In the genomic region with DNA sequence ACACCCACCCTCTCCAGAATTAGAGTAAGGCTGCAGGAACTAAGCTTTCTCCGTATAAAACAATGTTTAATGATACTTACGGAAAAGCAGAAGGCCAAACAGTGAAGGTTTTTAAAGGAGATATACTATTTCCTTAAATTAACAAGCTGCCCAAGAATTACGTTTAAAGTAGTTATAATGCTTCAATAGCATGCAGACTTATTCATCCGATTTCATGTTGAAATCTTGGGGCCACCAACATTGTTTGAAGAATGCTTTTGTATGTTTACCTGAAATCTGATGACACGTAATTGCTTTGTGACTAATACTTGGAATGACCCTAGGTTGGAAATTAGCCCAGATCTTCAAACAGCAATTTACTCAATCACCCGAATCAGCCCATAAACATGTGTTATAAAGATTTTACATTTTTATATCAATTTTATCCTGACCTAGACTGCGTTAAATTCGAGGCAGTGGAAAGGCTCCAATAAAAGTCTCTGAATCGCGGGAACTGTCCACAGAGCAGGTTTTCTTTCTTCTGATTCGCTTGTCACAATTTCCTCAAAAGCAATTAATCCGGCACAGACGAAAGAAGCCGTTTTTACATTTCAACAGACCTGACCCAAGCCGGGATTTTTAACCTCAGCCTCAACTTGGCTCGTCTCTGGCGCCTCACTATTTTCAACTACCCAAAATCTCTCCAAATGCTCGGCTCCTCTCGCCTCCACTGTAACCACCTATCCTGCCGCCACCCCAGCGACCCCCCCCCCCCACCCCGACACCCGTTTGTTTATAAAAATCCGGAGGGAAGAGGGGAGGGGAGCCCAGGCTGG, we compare ENCODE assay signal across 11 mouse cellular contexts. TPM values are rescaled to one million over a fixed set of nuclear protein-coding genes. Genes with fewer than 3 reads are reported as not detected.
DNase-seq lines count a peak whose midpoint lies in the region; ATAC-seq lines count a peak whose summit lies in the region.
"Had no signal": no experiment of that assay in that cellular context is flagged by ENCODE, and none has a peak within 500 bp of the region (broad histone marks: within the 10 kb centered on the region; RNA-seq: fewer than 3 reads in every experiment).

No protein-coding gene starts in this region.

- WGBS in kidney, embryonic 15.5 days: 2% methylated on average over 24 of the region's 24 CpGs
- 1% methylated on average over 24 of the region's 24 CpGs for WGBS in embryonic facial prominence, embryonic 13.5 days
- 2% methylated on average over 24 of the region's 24 CpGs for WGBS in intestine, embryonic 15.5 days
- WGBS in neural tube, embryonic 12.5 days: under 1% methylated on average over 24 of the region's 24 CpGs

- ATAC-seq in kidney, embryonic 15.5 days (replicated peaks; ENCODE audit: low FRiP score): no peak
- no peak for ATAC-seq in embryonic facial prominence, embryonic 13.5 days (ENCODE audit: insufficient number of reproducible peaks, insufficient read depth, low FRiP score, low TSS enrichment, low read depth)
- ATAC-seq in intestine, embryonic 15.5 days: no peak
- no peak for ATAC-seq in neural tube, embryonic 12.5 days (ENCODE audit: low FRiP score, low read depth)

- peak overlapping the region; percentile 61 for H3K4me2 ChIP-seq in kidney, embryonic 15.5 days
- peak overlapping the region; percentile 78 for H3K4me2 ChIP-seq in embryonic facial prominence, embryonic 13.5 days
- H3K4me2 ChIP-seq in intestine, embryonic 15.5 days (replicated peaks): peak overlapping the region; percentile 71
- H3K4me2 ChIP-seq in neural tube, embryonic 12.5 days (replicated peaks): peak overlapping the region; percentile 66

- peak overlapping the region; percentile 39 for H3K4me3 ChIP-seq in kidney, embryonic 15.5 days (replicated peaks)
- peak overlapping the region; percentile 47 for H3K4me3 ChIP-seq in embryonic facial prominence, embryonic 13.5 days
- peak overlapping the region; percentile 40; the same call in 1 of the 2 replicates for H3K4me3 ChIP-seq in intestine, embryonic 15.5 days (replicated peaks)
- peak overlapping the region; percentile 38 for H3K4me3 ChIP-seq in neural tube, embryonic 12.5 days

- H3K4me1 ChIP-seq in kidney, embryonic 15.5 days: peaks cover 19% of the 10 kb centered on the region
- peaks cover 20% of the 10 kb centered on the region for H3K4me1 ChIP-seq in embryonic facial prominence, embryonic 13.5 days
- peaks cover 14% of the 10 kb centered on the region for H3K4me1 ChIP-seq in intestine, embryonic 15.5 days (replicated peaks)
- peaks cover 15% of the 10 kb centered on the region for H3K4me1 ChIP-seq in neural tube, embryonic 12.5 days

- no peak overlapping the region for H3K9ac ChIP-seq in kidney, embryonic 15.5 days
- no peak overlapping the region for H3K9ac ChIP-seq in embryonic facial prominence, embryonic 13.5 days
- H3K9ac ChIP-seq in intestine, embryonic 15.5 days: no peak overlapping the region
- peak overlapping the region; percentile 40; the same call in 1 of the 2 replicates for H3K9ac ChIP-seq in neural tube, embryonic 12.5 days

- DNase-seq in kidney, adult 11 months: no peak
- no peak for DNase-seq in frontal cortex, postnatal 36 days (ENCODE audit: low spot score in 2 of 2)
- DNase-seq in thymus, postnatal 25 days: no peak
- no peak for DNase-seq in adrenal gland, postnatal 4 days (ENCODE audit: low spot score in 2 of 2)

- no peak overlapping the region for H3K27ac ChIP-seq in kidney, embryonic 15.5 days
- no peak overlapping the region for H3K27ac ChIP-seq in embryonic facial prominence, embryonic 13.5 days
- no peak overlapping the region for H3K27ac ChIP-seq in intestine, embryonic 15.5 days
- H3K27ac ChIP-seq in neural tube, embryonic 12.5 days: no peak overlapping the region

- H3K36me3 ChIP-seq in kidney, embryonic 15.5 days: no peaks in the 10 kb centered on the region
- H3K36me3 ChIP-seq in embryonic facial prominence, embryonic 13.5 days: no peaks in the 10 kb centered on the region
- no peaks in the 10 kb centered on the region for H3K36me3 ChIP-seq in intestine, embryonic 15.5 days
- H3K36me3 ChIP-seq in neural tube, embryonic 12.5 days: no peaks in the 10 kb centered on the region

- no peaks in the 10 kb centered on the region for H3K9me3 ChIP-seq in kidney, embryonic 15.5 days (replicated peaks)
- H3K9me3 ChIP-seq in embryonic facial prominence, embryonic 13.5 days: no peaks in the 10 kb centered on the region
- H3K9me3 ChIP-seq in intestine, embryonic 15.5 days: no peaks in the 10 kb centered on the region
- no peaks in the 10 kb centered on the region for H3K9me3 ChIP-seq in neural tube, embryonic 12.5 days
- H3K9me3 ChIP-seq: megakaryocyte, embryonic 14.5 days had no signal

- peaks cover 99% of the 10 kb centered on the region for H3K27me3 ChIP-seq in kidney, embryonic 15.5 days
- peaks cover 94% of the 10 kb centered on the region for H3K27me3 ChIP-seq in embryonic facial prominence, embryonic 13.5 days
- peaks cover 83% of the 10 kb centered on the region for H3K27me3 ChIP-seq in intestine, embryonic 15.5 days (replicated peaks)
- H3K27me3 ChIP-seq in neural tube, embryonic 12.5 days (replicated peaks): peaks cover 95% of the 10 kb centered on the region

RNA-seq across cellular contexts. Expression of a gene that starts 4.0 kb away (rescaled TPM):
- polyA plus RNA-seq in kidney, embryonic 15.5 days (2015; fragmentation: Nextera tagmentation; extraction: Ambion mirVana): 1.6 and 2.0 TPM in 2 replicates
- polyA plus RNA-seq in embryonic facial prominence, embryonic 13.5 days (2015; fragmentation: Nextera tagmentation; extraction: Ambion mirVana): 9.0 and 9.8 TPM in 2 replicates
- 1.1 and 1.7 TPM in 2 replicates for polyA plus RNA-seq in intestine, embryonic 15.5 days (2015; fragmentation: Nextera tagmentation; extraction: Ambion mirVana)
- 3.5 and 3.6 TPM in 2 replicates for polyA plus RNA-seq in neural tube, embryonic 12.5 days (2016; fragmentation: Nextera tagmentation; extraction: Ambion mirVana)
- 1 to 10 TPM; 2.2 to 3.1 TPM for total RNA-seq in adrenal gland, postnatal 4 days (2021)
- polyA plus RNA-seq: spleen, adult 2 months had no signal

RNA-seq across cellular contexts. Expression of a gene that starts 4.9 kb away (rescaled TPM):
- not detected in 2 replicates for polyA plus RNA-seq in kidney, embryonic 15.5 days (2015; fragmentation: Nextera tagmentation; extraction: Ambion mirVana)
- polyA plus RNA-seq in embryonic facial prominence, embryonic 13.5 days (2015; fragmentation: Nextera tagmentation; extraction: Ambion mirVana): 0.06 TPM in 1 of 2 replicates, not detected in the other
- polyA plus RNA-seq in intestine, embryonic 15.5 days (2015; fragmentation: Nextera tagmentation; extraction: Ambion mirVana): not detected in 2 replicates
- not detected in 2 replicates for polyA plus RNA-seq in neural tube, embryonic 12.5 days (2016; fragmentation: Nextera tagmentation; extraction: Ambion mirVana)
- not detected for total RNA-seq in adrenal gland, postnatal 4 days (2021)
- total RNA-seq: heart, adult 18-20 months had no signal
- polyA plus RNA-seq: spleen, adult 2 months had no signal
